Mouse (Mus musculus) lung, embryonic 15.5 days (tissue): ENCODE results near the gene Ehbp1. TPM values are rescaled to one million over a fixed set of nuclear protein-coding genes. Genes with fewer than 3 reads are reported as not detected.

Source experiments
- ATAC-seq: fragments of 200-750 bp; cut with Nextera tagmentation; 2 replicates; pipeline ENCODE4 v1.8.0; 2017; ENCODE audit warnings: moderate number of reproducible peaks, borderline replicate concordance; ENCODE audit not compliant: low FRiP score, low TSS enrichment; ENCODE audit errors: extremely low read depth
- H3K27ac ChIP-seq: fragments of 300-500 bp; sonication (generic); 2 replicates; pipeline ENCODE4 v1.5.1; 2015; ENCODE audit warnings: moderate library complexity, mild to moderate bottlenecking, inconsistent platforms
- H3K27me3 ChIP-seq: fragments of 300-500 bp; sonication (generic); 2 replicates; pipeline ENCODE4 v1.6.1; 2015; ENCODE audit warnings: inconsistent platforms
- H3K36me3 ChIP-seq: fragments of 300-500 bp; sonication (generic); 2 replicates; pipeline ENCODE4 v1.6.1; 2015; ENCODE audit warnings: inconsistent platforms
- H3K4me1 ChIP-seq: fragments of 300-500 bp; sonication (generic); 2 replicates; pipeline ENCODE4 v1.6.1; 2015; ENCODE audit warnings: inconsistent platforms
- H3K4me2 ChIP-seq: fragments of 300-500 bp; sonication (generic); 2 replicates; pipeline ENCODE4 v1.6.1; 2015; ENCODE audit warnings: inconsistent platforms, mild to moderate bottlenecking, moderate library complexity
- H3K4me3 ChIP-seq: fragments of 300-500 bp; sonication (generic); 2 replicates; pipeline ENCODE4 v1.5.1; 2015; ENCODE audit warnings: mild to moderate bottlenecking, inconsistent platforms
- H3K9ac ChIP-seq: fragments of 300-500 bp; sonication (generic); 2 replicates; pipeline ENCODE4 v1.6.1; 2015; ENCODE audit warnings: inconsistent platforms
- H3K9me3 ChIP-seq: fragments of 300-500 bp; sonication (generic); 2 replicates; pipeline ENCODE4 v1.6.1; 2016; ENCODE audit warnings: inconsistent platforms
- WGBS: fragments of 180-500 bp; shearing (Covaris S2); methylation state at CpG from one replicate; pipeline ENCODE4 v1.1.7; 2015; 5-methylcytosine and 5-hydroxymethylcytosine counted together
- polyA plus RNA-seq: library from polyadenylated mRNA; unstranded; fragments of >200 nt; fragmentation: Nextera tagmentation; extraction: Ambion mirVana; gene quantifications from 2 replicates; pipeline ENCODE4 v1.2.1, GENCODE M21; 2015

The Ehbp1 gene
- polyA plus RNA-seq, 1 experiment from 2014 or later, result 11.2 TPM

- no peak overlapping the region for H3K4me3 ChIP-seq
- WGBS, result 74% methylated on average over 2 of the region's 2 CpGs
- 0 out of 2 replicates have a peak, but pooled peaks cover 3% of the 10 kb centered on the region for H3K9me3 ChIP-seq
- H3K9ac ChIP-seq, result no peak overlapping the region
- H3K27ac ChIP-seq, result no peak overlapping the region
- H3K36me3 ChIP-seq, result peaks cover 8% of the 10 kb centered on the region
- no peaks in the 10 kb centered on the region for H3K4me1 ChIP-seq
- no peak for ATAC-seq
- H3K4me2 ChIP-seq, result no peak overlapping the region
- H3K27me3 ChIP-seq, result no peaks in the 10 kb centered on the region
These were observed 67.9 kb downstream of the Ehbp1 start for GRCm38 (mm10) chr11:22274144-22274543.

- Histone ChIP-seq H3K27me3 (no peaks in the 10 kb centered on the region), H3K9ac (no peak overlapping the region), H3K4me2 (no peak overlapping the region), H3K36me3 (peaks cover 8% of the 10 kb centered on the region), H3K9me3 (0 out of 2 replicates have a peak, but pooled peaks cover 3% of the 10 kb centered on the region), H3K4me3 (no peak overlapping the region), H3K27ac (no peak overlapping the region), H3K4me1 (no peaks in the 10 kb centered on the region)
- ATAC-seq, result no peak
- 80% methylated on average over 7 of the region's 7 CpGs for WGBS
These were observed 68.7 kb downstream of the Ehbp1 start for GRCm38 (mm10) chr11:22273378-22273777.

- H3K4me2 ChIP-seq, result no peak overlapping the region
- H3K4me3 ChIP-seq, result no peak overlapping the region
- peaks cover 6% of the 10 kb centered on the region for H3K36me3 ChIP-seq
- H3K27me3 ChIP-seq, result no peaks in the 10 kb centered on the region
- 90% methylated on average over 3 of the region's 3 CpGs for whole genome bisulfite sequencing
- no peak overlapping the region for H3K27ac ChIP-seq
- no peaks in the 10 kb centered on the region for H3K4me1 ChIP-seq
- H3K9ac ChIP-seq, result no peak overlapping the region
- no peak for ATAC-seq
- H3K9me3 ChIP-seq, result 0 out of 2 replicates have a peak, but pooled peaks cover 2% of the 10 kb centered on the region
These were observed 70.2 kb downstream of the Ehbp1 start for GRCm38 (mm10) chr11:22271889-22272288.

DNA sequence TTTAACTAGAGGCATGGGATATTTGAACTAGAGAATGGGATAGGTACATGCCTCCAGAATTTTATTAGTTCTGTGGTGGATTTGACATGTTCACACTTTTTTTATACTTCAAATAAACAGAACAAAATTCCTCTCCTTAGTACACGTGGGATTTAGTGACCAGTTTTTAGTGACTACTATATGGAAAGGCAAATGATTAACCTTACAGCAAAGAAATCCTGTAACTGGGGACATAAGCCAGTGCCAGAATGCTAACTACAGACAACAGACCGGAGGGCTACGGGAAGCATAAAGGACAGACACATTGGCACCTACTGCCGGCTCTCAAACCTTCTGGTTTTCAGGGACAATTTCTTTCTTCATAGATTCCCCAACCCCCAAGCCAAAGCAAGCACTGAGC is 72.4 kb downstream of the Ehbp1 start:
- H3K27me3 ChIP-seq, result no peaks in the 10 kb centered on the region
- no peak for ATAC-seq
- H3K9me3 ChIP-seq, result no peaks in the 10 kb centered on the region
- no peak overlapping the region for H3K4me2 ChIP-seq
- 50% methylated on average over 4 of the region's 4 CpGs for WGBS
- no peak overlapping the region for H3K9ac ChIP-seq
- no peak overlapping the region for H3K4me3 ChIP-seq
- no peak overlapping the region for H3K27ac ChIP-seq
- H3K36me3 ChIP-seq, result no peaks in the 10 kb centered on the region
- no peaks in the 10 kb centered on the region for H3K4me1 ChIP-seq

DNA sequence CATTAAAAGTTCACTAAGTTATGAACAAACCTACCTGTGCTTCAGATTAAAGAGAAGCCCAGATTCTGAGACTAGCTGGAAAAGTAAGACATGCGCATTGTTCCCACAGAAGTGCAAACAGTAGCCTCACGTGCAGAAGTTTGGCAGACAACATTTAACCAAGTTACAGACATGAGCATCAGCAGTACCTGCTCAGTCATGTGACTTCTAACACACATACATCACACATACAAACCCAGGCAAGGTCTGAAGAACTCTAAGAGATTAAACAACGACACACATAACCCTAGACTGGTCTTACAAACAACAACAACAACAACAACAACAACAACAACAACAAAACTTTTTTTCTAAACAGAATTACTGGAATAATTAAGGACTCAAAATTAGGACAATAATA is 72.9 kb downstream of the Ehbp1 start:
- no peak for ATAC-seq
- 71% methylated on average over 3 of the region's 3 CpGs for WGBS
- H3K4me3 ChIP-seq, result no peak overlapping the region
- no peaks in the 10 kb centered on the region for H3K4me1 ChIP-seq
- H3K36me3 ChIP-seq, result no peaks in the 10 kb centered on the region
- H3K27me3 ChIP-seq, result no peaks in the 10 kb centered on the region
- H3K9ac ChIP-seq, result no peak overlapping the region
- no peak overlapping the region for H3K27ac ChIP-seq
- H3K4me2 ChIP-seq, result no peak overlapping the region
- H3K9me3 ChIP-seq, result no peaks in the 10 kb centered on the region

GRCm38 (mm10) chr11:22267014-22267413 is 75.1 kb downstream of the Ehbp1 start:
- H3K27me3 ChIP-seq, result no peaks in the 10 kb centered on the region
- H3K4me2 ChIP-seq, result no peak overlapping the region
- ATAC-seq, result no peak
- H3K4me3 ChIP-seq, result no peak overlapping the region
- H3K4me1 ChIP-seq, result no peaks in the 10 kb centered on the region
- no peaks in the 10 kb centered on the region for H3K36me3 ChIP-seq
- no peak overlapping the region for H3K27ac ChIP-seq
- no peak overlapping the region for H3K9ac ChIP-seq
- no peaks in the 10 kb centered on the region for H3K9me3 ChIP-seq

GRCm38 (mm10) chr11:22255418-22255817 is 86.7 kb downstream of the Ehbp1 start:
- H3K27me3 ChIP-seq, result no peaks in the 10 kb centered on the region
- H3K4me1 ChIP-seq, result peaks cover 5% of the 10 kb centered on the region; the same call in 1 of the 2 replicates
- H3K4me2 ChIP-seq, result no peak overlapping the region
- H3K4me3 ChIP-seq, result no peak overlapping the region
- WGBS, result 80% methylated on average over 1 of the region's 1 CpGs
- no peaks in the 10 kb centered on the region for H3K9me3 ChIP-seq
- H3K27ac ChIP-seq, result peak overlapping the region; percentile 9; the same call in 1 of the 2 replicates
- ATAC-seq, result peak; percentile 31; the same call in 1 of the 2 replicates
- no peak overlapping the region for H3K9ac ChIP-seq
- no peaks in the 10 kb centered on the region for H3K36me3 ChIP-seq

- WGBS, result 68% methylated on average over 2 of the region's 2 CpGs
- Histone ChIP-seq H3K27ac (no peak overlapping the region), H3K27me3 (no peaks in the 10 kb centered on the region), H3K4me2 (no peak overlapping the region), H3K9ac (no peak overlapping the region), H3K9me3 (no peaks in the 10 kb centered on the region), H3K36me3 (no peaks in the 10 kb centered on the region), H3K4me3 (no peak overlapping the region), H3K4me1 (peaks cover 5% of the 10 kb centered on the region; the same call in 1 of the 2 replicates)
- ATAC-seq, result no peak
These were observed 92.7 kb downstream of the Ehbp1 start for GRCm38 (mm10) chr11:22249363-22249762.

GRCm38 (mm10) chr11:22247736-22248135 is 94.4 kb downstream of the Ehbp1 start:
- Histone ChIP-seq H3K4me3 (no peak overlapping the region), H3K4me1 (peaks cover 5% of the 10 kb centered on the region; the same call in 1 of the 2 replicates), H3K9ac (no peak overlapping the region), H3K9me3 (no peaks in the 10 kb centered on the region), H3K27me3 (no peaks in the 10 kb centered on the region), H3K36me3 (no peaks in the 10 kb centered on the region), H3K4me2 (no peak overlapping the region), H3K27ac (no peak overlapping the region)
- 52% methylated on average over 4 of the region's 4 CpGs for WGBS
- ATAC-seq, result no peak

GRCm38 (mm10) chr11:22247069-22247468 is 95.0 kb downstream of the Ehbp1 start:
- peaks cover 5% of the 10 kb centered on the region; the same call in 1 of the 2 replicates for H3K4me1 ChIP-seq
- no peaks in the 10 kb centered on the region for H3K9me3 ChIP-seq
- no peaks in the 10 kb centered on the region for H3K27me3 ChIP-seq
- no peak overlapping the region for H3K4me3 ChIP-seq
- no peaks in the 10 kb centered on the region for H3K36me3 ChIP-seq
- ATAC-seq, result no peak
- no peak overlapping the region for H3K27ac ChIP-seq
- no peak overlapping the region for H3K4me2 ChIP-seq
- no peak overlapping the region for H3K9ac ChIP-seq

- Histone ChIP-seq H3K27ac (no peak overlapping the region), H3K27me3 (no peaks in the 10 kb centered on the region), H3K9me3 (no peaks in the 10 kb centered on the region), H3K36me3 (no peaks in the 10 kb centered on the region), H3K4me1 (peaks cover 6% of the 10 kb centered on the region), H3K9ac (no peak overlapping the region), H3K4me2 (no peak overlapping the region), H3K4me3 (no peak overlapping the region)
- no peak for ATAC-seq
- 86% methylated on average over 5 of the region's 5 CpGs for WGBS
These were observed 106.5 kb downstream of the Ehbp1 start for GRCm38 (mm10) chr11:22235558-22235957.

DNA sequence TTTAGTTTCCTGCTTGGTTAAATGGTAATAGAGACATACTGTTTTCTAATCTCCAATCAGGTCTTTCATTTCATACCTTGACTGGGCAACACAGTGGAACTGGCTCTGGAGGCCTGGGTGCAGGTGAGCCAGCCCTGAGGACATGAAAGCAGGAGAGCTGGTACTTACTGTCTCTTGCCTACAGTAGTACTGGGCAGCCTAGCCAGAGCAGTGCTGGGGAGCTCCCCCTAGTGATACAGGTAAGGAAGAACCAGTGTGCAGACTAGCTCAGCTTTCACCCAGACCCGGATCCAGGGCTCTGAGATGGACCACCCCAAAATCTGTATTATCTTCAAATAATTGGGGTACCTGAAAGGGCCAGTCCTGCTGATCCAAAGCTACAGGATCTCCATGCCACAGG is 107.4 kb downstream of the Ehbp1 start:
- H3K36me3 ChIP-seq, result no peaks in the 10 kb centered on the region
- ATAC-seq, result no peak
- H3K27me3 ChIP-seq, result no peaks in the 10 kb centered on the region
- no peak overlapping the region for H3K4me2 ChIP-seq
- WGBS, result 56% methylated on average over 1 of the region's 1 CpGs
- H3K4me3 ChIP-seq, result no peak overlapping the region
- H3K4me1 ChIP-seq, result peaks cover 6% of the 10 kb centered on the region
- H3K9ac ChIP-seq, result no peak overlapping the region
- H3K9me3 ChIP-seq, result no peaks in the 10 kb centered on the region
- H3K27ac ChIP-seq, result no peak overlapping the region

- peak; percentile 49; the same call in 1 of the 2 replicates for ATAC-seq
- Histone ChIP-seq H3K4me1 (peaks cover 6% of the 10 kb centered on the region), H3K9ac (no peak overlapping the region), H3K4me2 (no peak overlapping the region), H3K27ac (no peak overlapping the region), H3K4me3 (no peak overlapping the region), H3K9me3 (no peaks in the 10 kb centered on the region), H3K36me3 (no peaks in the 10 kb centered on the region), H3K27me3 (no peaks in the 10 kb centered on the region)
- 39% methylated on average over 6 of the region's 6 CpGs for WGBS
These were observed 111.2 kb downstream of the Ehbp1 start for GRCm38 (mm10) chr11:22230906-22231305.
